Mouse (Mus musculus) megakaryocyte, embryonic 14.5 days (primary cell): ENCODE measurements around the gene Srcap.

ENCODE experiments used
- FLI1 ChIP-seq: IDR thresholded peaks from 2 replicates; pipeline ENCODE4 v1.6.1; 2012; ENCODE audit warnings: low read length, inconsistent platforms, mixed read lengths
- GATA1 ChIP-seq: IDR thresholded peaks from 3 replicates; pipeline ENCODE4 v1.6.1; 2012; ENCODE audit warnings: mixed read lengths, low read length, inconsistent platforms, borderline replicate concordance

GRCm38 (mm10) chr7:127592575-127592974 lies 80.8 kb downstream of the Srcap start:
- TF ChIP-seq GATA1 (no peak), FLI1 (no peak)
